Mouse (Mus musculus) megakaryocyte, embryonic 14.5 days (primary cell): ENCODE measurements at regions not wholly inside any gene's neighbourhood (a gene's known extent, or its start where the extent isn't known, plus 50 kb on each side); places are given as distances from the start of the nearest gene placed in this dataset.

Experiments used
- FLI1 ChIP-seq: IDR thresholded peaks from 2 replicates; pipeline ENCODE4 v1.6.1; 2012; ENCODE audit warnings: low read length, inconsistent platforms, mixed read lengths
- GATA1 ChIP-seq: IDR thresholded peaks from 3 replicates; pipeline ENCODE4 v1.6.1; 2012; ENCODE audit warnings: mixed read lengths, low read length, inconsistent platforms, borderline replicate concordance

DNA sequence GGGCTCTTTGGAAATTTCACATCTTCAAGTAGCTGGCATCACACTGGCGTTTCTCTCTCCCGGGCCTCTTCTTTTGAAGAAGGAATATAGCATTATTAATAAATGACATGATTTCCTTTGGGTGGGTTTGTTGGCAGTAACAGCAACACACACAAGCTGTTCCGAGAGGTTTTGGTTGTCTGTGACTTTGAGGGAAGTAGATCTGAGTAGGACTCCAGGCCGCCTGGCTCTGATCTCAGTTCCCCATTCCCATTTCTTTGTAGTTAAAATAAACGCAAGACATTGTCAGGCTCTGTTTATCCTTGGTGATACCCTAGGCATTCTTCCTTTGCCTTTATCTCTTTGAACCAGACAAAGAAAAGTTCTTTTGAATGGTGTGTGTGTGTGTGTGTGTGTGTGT lies 83.3 kb upstream of the Gm9887 start:
- TF ChIP-seq FLI1: no peak
- TF ChIP-seq GATA1: no peak
